Mouse (Mus musculus) erythroblast, adult 5-6 weeks (primary cell): ENCODE measurements around the gene Ptger4. TPM values are rescaled to one million over a fixed set of nuclear protein-coding genes. Genes with fewer than 3 reads are reported as not detected.
"Not testable (repeated sequence)": the region's sequence is repeated elsewhere in the genome, so short reads cannot be mapped to it uniquely, and the experiment has no call there.

Experiments
- ATAC-seq: replicated peaks from 2 replicates; pipeline ENCODE4 v1.8.0; 2016; ENCODE audit warnings: moderate number of reproducible peaks, mild to moderate bottlenecking, moderate TSS enrichment, inconsistent platforms; ENCODE audit not compliant: poor library complexity, low FRiP score, severe bottlenecking
- total RNA-seq, 2 experiments: library from RNA; stranded (forward) in 1 of 2; stranded (reverse) in 1 of 2; fragments of 150-400 nt in 1 of 2; fragments of 200-764, 138-1000 nt in 1 of 2; gene quantifications; 2 replicates each; pipeline versions ENCODE4 v1.2.3 to v1.2.4; 2015 to 2017; ENCODE audit warnings: low replicate concordance in 2 of 2

The Ptger4 gene
- total RNA-seq, 2 experiments from 2014 or later, result 3.7 to 13.6 TPM

- no peak for ATAC-seq
These were observed 4.6 kb downstream of the Ptger4 start for GRCm38 (mm10) chr15:5239361-5239760.

GRCm38 (mm10) chr15:5238553-5238952, 5.4 kb downstream of the Ptger4 start:
- no peak for ATAC-seq

GRCm38 (mm10) chr15:5238073-5238472, 5.9 kb downstream of the Ptger4 start:
- no peak for ATAC-seq

- no peak for ATAC-seq
These were observed 6.9 kb downstream of the Ptger4 start for GRCm38 (mm10) chr15:5237012-5237660.

GRCm38 (mm10) chr15:5236538-5236937, 7.4 kb downstream of the Ptger4 start:
- peak; percentile 87 for ATAC-seq

GRCm38 (mm10) chr15:5235527-5235926, 8.5 kb downstream of the Ptger4 start:
- ATAC-seq, result no peak; the same call in 1 of the 2 replicates

- no peak for ATAC-seq
These were observed 9.3 kb downstream of the Ptger4 start for GRCm38 (mm10) chr15:5234659-5235058.

GRCm38 (mm10) chr15:5230746-5231145, 13.2 kb downstream of the Ptger4 start:
- ATAC-seq, result not testable (repeated sequence)

GRCm38 (mm10) chr15:5220491-5220890, 23.5 kb downstream of the Ptger4 start:
- no peak for ATAC-seq

- ATAC-seq, result no peak
These were observed 34.9 kb downstream of the Ptger4 start for GRCm38 (mm10) chr15:5209116-5209515.

GRCm38 (mm10) chr15:5205222-5205621, 38.8 kb downstream of the Ptger4 start:
- ATAC-seq, result no peak

GRCm38 (mm10) chr15:5196691-5197090, 47.3 kb downstream of the Ptger4 start:
- no peak for ATAC-seq

GRCm38 (mm10) chr15:5195987-5196514, 47.9 kb downstream of the Ptger4 start:
- ATAC-seq, result no peak

GRCm38 (mm10) chr15:5194931-5195330, 49.1 kb downstream of the Ptger4 start:
- ATAC-seq, result no peak

- no peak for ATAC-seq
These were observed 49.5 kb downstream of the Ptger4 start for GRCm38 (mm10) chr15:5194446-5194845.

- no peak for ATAC-seq
These were observed 50.2 kb downstream of the Ptger4 start for GRCm38 (mm10) chr15:5193833-5194232.

- ATAC-seq, result no peak
These were observed 54.4 kb downstream of the Ptger4 start for GRCm38 (mm10) chr15:5189504-5190093.

GRCm38 (mm10) chr15:5188029-5188428, 56.0 kb downstream of the Ptger4 start:
- no peak for ATAC-seq

GRCm38 (mm10) chr15:5187116-5187515, 56.9 kb downstream of the Ptger4 start:
- ATAC-seq, result no peak

GRCm38 (mm10) chr15:5186293-5186675, 57.7 kb downstream of the Ptger4 start:
- no peak for ATAC-seq
